Mouse (Mus musculus): ENCODE measurements around the gene Hecw1. TPM values are rescaled to one million over a fixed set of nuclear protein-coding genes. Genes with fewer than 3 reads are reported as not detected.
"Not testable (repeated sequence)": the region's sequence is repeated elsewhere in the genome, so short reads cannot be mapped to it uniquely, and the experiment has no call there.

The Hecw1 gene
- total RNA-seq, 2 experiments from 2014 or later: 0.46 to 0.60 TPM

- no peak for DNase-seq
- intact Hi-C loops (cut with DNase I): no loop called here
Measured at GRCm38 (mm10) chr13:14413405-14413804, 109.6 kb downstream of the Hecw1 start.

- intact Hi-C loops (cut with DNase I): no loop called here
- no peak for DNase-seq
Measured at GRCm38 (mm10) chr13:14374470-14374869, 148.6 kb downstream of the Hecw1 start.

- intact Hi-C loops (cut with DNase I): no loop called here
- no peak for DNase-seq
Measured at GRCm38 (mm10) chr13:14365546-14365945, 157.5 kb downstream of the Hecw1 start.

GRCm38 (mm10) chr13:14327252-14327651 lies 195.8 kb downstream of the Hecw1 start:
- intact Hi-C loops (cut with DNase I): no loop called here
- no peak for DNase-seq

DNA sequence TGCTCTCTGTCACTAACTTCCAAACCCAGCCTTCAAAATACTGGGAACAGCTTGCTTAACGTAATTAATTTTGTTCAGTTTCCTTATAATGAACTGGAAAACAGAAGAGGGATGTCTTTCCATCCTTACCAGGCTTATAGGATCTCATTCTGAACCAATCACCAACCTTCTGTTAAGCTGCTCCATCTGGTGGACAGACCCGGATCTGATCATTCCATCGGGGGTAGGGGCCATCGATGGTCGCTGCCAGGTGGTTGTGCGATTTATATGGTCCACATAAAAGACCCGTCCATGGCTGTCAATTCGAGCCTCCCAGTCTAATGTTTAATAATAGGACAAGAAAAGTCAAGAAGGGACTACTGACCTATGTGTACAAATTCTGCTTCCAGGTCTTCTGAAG lies 216.4 kb downstream of the Hecw1 start:
- intact Hi-C loops (cut with DNase I): no loop called here
- DNase-seq: no peak

DNA sequence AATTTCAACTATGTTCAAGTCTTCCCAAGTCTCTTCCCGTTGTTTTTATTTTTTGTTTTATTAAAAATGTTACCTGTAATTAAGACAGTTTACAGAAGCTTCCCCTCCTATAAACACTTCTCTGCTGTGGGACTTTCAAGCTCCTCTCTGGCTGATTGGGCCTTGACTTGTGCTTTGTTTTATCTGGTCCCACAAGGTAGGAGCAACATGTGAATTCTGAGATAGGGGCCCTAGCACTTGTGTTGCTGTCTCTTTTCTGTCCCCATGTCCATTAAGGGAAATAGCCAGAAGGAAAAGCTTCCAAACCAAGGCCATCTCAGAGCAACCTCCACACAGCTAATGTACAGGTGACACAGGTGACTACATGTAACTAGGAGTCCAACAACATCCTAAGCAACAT lies 218.9 kb downstream of the Hecw1 start:
- intact Hi-C loops (cut with DNase I): no loop called here
- DNase-seq: no peak

DNA sequence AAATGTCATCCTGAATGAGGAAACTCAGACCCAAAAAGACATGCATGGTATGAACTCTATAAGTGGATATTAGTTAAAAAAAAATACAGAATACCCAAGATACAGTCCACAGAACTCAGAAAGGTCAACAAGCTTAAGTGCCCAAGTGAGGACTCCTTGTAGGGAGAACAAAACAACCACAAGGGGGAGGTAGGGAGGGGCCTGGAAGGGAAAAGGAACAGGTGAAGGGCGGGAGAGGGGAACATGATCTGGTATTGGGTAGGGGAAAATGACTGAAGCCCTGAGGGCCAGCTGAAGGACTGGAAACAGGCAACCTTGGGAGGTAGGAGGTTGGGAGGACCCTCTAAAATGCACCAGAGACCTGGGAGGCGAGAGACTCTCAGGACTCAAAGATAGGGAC lies 220.1 kb downstream of the Hecw1 start:
- intact Hi-C loops (cut with DNase I): no loop called here

GRCm38 (mm10) chr13:14290016-14290415 lies 233.0 kb downstream of the Hecw1 start:
- no peak for DNase-seq
- intact Hi-C loops (cut with DNase I): no loop called here

More for the DNA sequence above, 220.1 kb downstream of the Hecw1 start:
- DNase-seq: no peak

DNA sequence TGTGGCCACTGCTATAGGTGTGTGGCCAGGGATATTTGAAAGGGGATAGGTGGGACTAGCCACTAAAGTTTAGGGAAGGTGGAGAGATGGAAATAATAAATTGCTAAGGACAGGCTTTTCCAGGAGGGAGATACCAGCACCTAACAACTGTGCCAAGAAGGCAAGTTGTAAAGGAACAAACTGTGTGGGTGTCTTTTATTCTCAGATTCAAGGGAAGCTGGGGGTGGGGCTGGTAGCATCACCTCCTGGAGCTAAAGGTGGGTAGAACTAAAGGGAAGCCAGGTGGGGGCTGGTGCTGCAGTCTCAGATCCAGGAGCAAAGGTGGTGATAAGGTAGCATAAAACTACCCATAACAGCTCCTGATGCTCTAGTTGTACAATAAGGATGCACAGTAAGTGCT lies 251.6 kb downstream of the Hecw1 start:
- no peak for DNase-seq
- intact Hi-C loops (cut with DNase I): no loop called here

DNA sequence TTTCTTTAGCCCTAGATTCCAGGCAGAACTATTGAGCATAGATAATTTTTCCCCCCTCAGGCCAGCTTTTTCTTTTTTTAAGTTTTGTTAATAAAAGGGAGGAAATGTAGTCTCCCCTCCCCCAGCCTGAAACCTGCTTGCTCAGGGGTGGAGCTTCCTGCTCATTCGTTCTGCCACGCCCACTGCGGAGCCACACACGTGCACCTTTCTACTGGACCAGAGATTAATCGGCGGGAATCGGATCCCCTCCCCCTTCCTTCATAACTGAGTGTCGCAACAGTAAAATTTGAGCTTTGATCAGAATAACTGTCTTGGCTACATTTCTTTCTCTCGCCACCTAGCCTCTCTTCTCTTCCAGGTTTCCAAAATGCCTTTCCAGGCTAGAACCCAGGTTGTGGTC lies 262.1 kb downstream of the Hecw1 start:
- DNase-seq; intact Hi-C loops (cut with DNase I): not testable (repeated sequence)

DNA sequence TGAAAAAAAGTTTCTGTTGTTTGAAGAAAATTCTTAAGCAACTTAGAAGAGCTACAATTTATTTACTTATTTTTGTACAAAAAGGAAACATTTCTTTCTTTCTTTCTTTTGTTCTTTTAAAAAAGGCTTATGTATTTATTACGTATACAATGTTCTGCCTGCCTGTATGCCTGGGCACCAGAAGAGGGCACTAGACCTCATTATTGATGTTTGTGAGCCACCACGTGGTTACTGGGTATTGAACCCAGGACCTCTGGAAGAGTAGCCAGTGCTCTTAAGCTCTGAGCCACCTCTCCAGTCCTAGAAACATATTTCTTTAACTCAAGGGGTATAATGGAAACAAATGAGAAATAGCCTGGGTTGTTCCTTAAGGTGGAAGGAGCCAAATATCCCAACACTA lies 277.1 kb downstream of the Hecw1 start:
- DNase-seq: no peak
- intact Hi-C loops (cut with DNase I): no loop called here

GRCm38 (mm10) chr13:14179669-14180068 lies 343.4 kb downstream of the Hecw1 start:
- intact Hi-C loops (cut with DNase I): loop anchor here (2.0 to 10.0 kb wide), 5 partner anchors 115 to 435 kb away; partner anchors contain the start of genes Mrpl32, Psma2 and Tbce
- DNase-seq: no peak

DNA sequence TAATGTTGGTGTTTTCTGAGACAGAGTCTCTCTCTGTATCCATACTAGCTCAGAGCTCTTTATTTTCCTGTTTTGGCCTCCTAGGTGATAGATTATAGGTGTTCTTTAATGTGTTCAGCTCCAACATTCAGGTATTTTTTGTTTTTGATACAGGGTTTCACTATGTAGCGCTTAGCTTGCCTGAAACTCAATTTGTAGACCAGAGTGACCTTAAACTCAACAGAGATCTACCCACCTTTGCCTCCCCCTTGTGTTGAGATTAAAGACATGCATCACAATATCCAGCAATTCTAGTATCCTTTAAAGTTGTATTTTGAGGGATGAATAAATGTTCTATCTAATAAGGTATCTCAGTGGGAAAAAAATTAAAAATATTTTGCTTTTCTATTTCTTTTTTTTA lies 345.0 kb downstream of the Hecw1 start:
- peak in 1 of 2 experiments; percentile 11 for DNase-seq
- intact Hi-C loops (cut with DNase I): loop anchor here (2.0 to 10.0 kb wide), 5 partner anchors 113 to 437 kb away; partner anchors contain the start of genes Mrpl32, Psma2 and Tbce

Other genes with a start within 250 kb of the Hecw1 start
- gene Mrpl32, start 89.9 kb upstream of the Hecw1 start, total RNA-seq (2021): 10 to 100 TPM; 42.2 to 44.0 TPM
- 10 to 100 TPM; 55.5 to 56.7 TPM for gene Psma2, start 90.0 kb upstream of the Hecw1 start, total RNA-seq (2021)
- 10 to 100 TPM in 1 of 2 experiments, 1 to 10 TPM in 1; 8.9 to 10.1 TPM for gene AW209491, start 106.9 kb upstream of the Hecw1 start, total RNA-seq (2021)

Data from heart, postnatal 14 days (tissue).